Mouse (Mus musculus) megakaryocyte, adult 5-6 weeks (primary cell): Measurements from ENCODE around the gene Ropn1l. TPM values are rescaled to one million over a fixed set of nuclear protein-coding genes. Genes with fewer than 3 reads are reported as not detected.
A peak's percentile ranks its signal among the peaks of the same experiment; 100 is the strongest.

Source experiments
- ATAC-seq: 2 replicates; pipeline ENCODE4 v1.8.0; 2016; ENCODE audit warnings: mild to moderate bottlenecking, inconsistent platforms; ENCODE audit not compliant: poor library complexity, severe bottlenecking
- total RNA-seq, 2 experiments: library from RNA; stranded (forward) in 1 of 2; stranded (reverse) in 1 of 2; fragments of 153-499, 151-499 nt in 1 of 2; fragments of 221-1000, 200-1000 nt in 1 of 2; gene quantifications; 2 replicates each; pipeline versions ENCODE4 v1.2.3 to v1.2.4; 2015 to 2017

The Ropn1l gene
- total RNA-seq (2015) (1.3 and 1.4 TPM in 2 replicates), total RNA-seq (2017) (1.2 and 1.5 TPM in 2 replicates)

- peak; percentile 87 for ATAC-seq
Measured at GRCm38 (mm10) chr15:31453098-31453916, at the start of gene Ropn1l. TSS of gene Ropn1l (minus strand) at chr15:31453737.

DNA sequence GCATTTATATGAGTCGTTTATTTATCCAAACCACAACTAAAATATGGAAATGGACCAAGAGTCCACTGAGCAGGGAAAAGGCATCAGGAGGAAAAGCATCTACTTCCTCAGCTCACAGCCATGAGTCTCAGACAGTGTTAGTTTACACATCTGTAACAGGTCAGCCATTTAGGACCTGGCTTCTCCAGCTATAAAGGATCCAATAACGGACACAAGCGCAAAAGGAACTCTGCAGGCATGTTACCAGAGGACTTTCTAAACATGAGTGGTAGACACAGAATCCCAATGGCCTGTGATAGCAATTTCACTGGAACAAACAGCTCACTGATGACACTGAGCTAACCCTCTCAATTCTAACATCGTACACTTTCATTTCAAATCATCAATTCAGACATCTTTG is 49.5 kb upstream of the Ropn1l start:
- no peak for ATAC-seq

GRCm38 (mm10) chr15:31502313-31502712 is 48.8 kb upstream of the Ropn1l start:
- no peak for ATAC-seq

DNA sequence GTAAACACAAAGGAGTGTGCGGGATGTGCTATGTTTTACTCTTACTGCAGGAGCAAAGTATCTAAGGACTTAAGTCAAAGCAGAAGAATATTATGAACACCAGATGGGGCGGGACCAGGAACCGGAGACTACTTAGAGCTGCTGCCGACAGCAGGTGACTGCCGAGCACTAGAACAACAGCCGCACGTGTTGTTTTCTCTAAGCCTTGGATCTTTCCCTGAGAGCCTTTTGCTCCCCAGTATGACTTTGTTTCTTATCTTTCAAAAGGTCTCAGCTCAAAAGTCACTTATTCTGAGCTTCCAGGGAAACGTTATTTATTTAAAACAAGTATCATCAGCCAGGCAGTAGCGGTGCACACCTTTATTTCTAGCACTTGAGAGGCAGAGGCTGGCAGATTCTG is 41.3 kb upstream of the Ropn1l start:
- ATAC-seq, result no peak

- ATAC-seq, result no peak
Measured at GRCm38 (mm10) chr15:31494310-31494709, 40.8 kb upstream of the Ropn1l start.

DNA sequence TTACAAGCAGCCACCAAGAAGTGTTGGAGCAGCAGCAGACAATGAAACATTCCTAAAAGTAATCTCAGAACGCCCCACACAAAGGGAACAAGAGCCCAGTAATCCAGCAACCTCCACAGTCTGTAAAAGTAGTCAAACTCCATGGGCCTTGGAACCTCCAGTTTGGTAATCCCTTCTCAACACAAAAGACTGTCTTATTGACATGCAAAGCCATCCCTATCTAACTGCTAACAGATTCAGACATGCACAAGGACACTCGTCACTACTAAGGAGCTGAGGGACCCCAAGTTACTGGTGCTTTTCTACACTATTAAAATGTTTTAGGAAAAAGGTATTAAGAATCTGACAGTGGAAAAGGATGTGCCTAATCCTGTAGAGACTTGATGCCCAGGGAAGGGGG is 33.9 kb upstream of the Ropn1l start:
- ATAC-seq, result no peak

- ATAC-seq, result no peak
Measured at GRCm38 (mm10) chr15:31476678-31477077, 23.1 kb upstream of the Ropn1l start.

DNA sequence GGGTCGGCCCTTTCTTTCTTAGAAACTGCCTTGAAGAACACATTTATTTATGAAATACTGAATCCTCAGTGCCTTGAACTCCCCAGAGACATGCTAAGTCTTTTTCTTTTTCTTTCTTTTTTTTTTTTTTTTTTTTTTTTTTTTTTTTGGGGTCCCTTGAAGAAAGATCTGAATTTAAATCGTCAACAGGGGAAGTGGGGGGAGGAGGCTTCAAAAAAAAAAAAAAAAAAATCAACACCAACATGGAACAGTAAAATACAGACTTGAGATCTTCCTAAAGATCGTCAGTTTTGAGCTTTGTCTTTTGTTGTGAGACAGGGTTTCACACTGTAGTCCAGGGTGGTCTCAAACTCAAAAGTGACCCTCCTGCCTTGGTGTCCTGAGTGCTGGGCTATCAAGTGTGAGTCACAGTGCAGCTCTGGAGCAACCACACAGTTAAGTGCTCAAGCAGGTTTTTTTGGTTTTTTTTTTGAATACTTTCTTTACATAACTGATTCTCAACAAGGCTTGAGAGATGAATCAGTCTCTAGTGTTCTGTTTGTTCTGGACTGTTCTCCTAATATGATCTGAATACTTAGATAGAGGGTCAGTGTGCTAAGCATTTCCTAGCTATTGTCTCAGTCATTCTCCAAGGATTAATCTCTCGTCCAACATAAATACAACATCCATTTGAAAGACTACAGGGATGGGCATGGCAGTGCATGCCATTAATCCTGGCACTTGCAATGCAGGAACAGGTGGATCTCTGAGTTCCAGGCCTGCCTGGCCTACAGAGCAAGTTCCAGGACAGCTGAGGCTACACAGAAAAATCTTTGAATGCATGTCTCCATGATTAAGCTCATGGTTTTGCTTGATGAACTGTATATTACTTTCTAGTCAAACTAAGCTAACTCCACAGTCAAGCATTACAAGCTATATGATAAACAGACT is 19.4 kb upstream of the Ropn1l start:
- no peak for ATAC-seq

- ATAC-seq, result no peak
Measured at GRCm38 (mm10) chr15:31471529-31471928, 18.0 kb upstream of the Ropn1l start.

DNA sequence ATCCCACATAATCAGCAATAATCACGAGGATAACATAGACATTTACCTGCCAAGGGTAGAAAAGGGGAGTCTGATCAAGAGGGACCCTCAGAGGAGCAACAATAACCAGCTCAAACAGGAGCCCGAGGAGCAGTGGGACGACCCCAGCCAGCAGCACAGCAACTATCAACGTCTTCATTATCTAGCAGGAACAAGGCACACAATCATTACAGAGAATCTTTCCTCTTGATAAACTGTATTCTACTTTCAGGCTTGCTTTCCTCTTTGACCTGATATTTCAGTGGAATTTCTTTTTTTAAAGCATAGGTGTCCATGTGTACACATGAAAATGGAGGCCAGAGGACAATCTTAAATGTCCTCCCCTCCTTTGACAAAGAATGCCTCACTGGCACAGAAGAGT is 16.0 kb upstream of the Ropn1l start:
- no peak for ATAC-seq

- ATAC-seq, result no peak
Measured at GRCm38 (mm10) chr15:31468806-31469205, 15.3 kb upstream of the Ropn1l start.

DNA sequence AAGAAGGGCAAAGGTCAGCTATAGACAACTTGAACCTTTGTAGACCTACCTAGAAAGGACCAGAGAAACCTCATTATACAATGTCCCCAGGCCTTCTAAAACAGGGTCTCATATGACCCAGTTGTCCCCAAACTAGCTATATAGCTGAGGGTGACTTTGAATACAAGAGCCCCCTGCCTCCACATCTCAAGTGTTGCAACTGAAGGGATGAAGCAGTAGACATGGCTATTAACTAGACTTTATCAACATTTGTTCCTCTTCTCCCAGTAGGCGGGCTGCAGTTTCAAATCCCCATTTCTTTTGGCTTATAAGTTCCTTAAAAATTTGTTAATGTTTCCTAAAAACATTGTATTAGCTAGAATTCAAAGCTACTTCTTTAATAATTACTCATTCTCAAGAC is 13.2 kb upstream of the Ropn1l start:
- peak; percentile 94 for ATAC-seq

GRCm38 (mm10) chr15:31466295-31466694 is 12.8 kb upstream of the Ropn1l start:
- ATAC-seq, result peak; percentile 60

- no peak for ATAC-seq
Measured at GRCm38 (mm10) chr15:31465806-31466205, 12.3 kb upstream of the Ropn1l start.

DNA sequence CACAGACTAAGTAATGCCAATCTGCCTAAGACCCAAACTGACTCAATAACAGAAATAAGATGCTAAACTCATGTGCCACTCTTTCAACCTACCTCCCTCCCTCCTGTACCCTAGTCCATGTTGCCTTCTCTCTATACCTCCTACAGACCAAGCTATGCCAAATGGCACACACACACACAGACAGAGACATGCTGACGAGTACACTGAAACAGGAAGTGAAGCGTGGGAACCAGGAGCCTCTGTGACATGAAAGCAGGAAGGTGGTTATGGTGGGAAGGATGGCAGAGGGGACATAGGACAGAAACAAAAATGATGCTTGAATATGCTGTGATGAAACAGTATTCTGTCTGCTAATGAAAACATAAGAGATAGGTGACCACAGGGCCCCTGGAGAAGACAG is 7.0 kb upstream of the Ropn1l start:
- peak; percentile 75 for ATAC-seq

DNA sequence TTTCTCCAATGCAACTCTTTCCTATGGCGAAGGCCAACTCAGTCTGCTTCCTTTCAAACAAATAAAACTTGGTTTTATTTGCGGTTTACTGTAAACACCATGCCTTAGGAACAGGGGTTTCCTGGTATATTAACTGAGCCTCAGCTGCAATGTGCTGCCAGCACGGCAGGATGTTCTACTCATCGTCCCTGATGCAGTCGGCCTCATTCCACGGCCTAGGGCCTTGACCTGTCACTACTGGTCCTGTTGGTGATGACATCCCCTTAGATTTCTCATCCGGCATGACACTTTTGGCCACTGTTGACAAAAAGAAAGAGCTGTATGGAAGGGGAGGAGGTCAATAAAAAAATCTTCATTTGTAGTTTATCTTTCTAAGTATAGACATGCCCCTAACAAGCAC is 4.5 kb upstream of the Ropn1l start:
- no peak for ATAC-seq

GRCm38 (mm10) chr15:31456381-31456780 is 2.8 kb upstream of the Ropn1l start:
- no peak for ATAC-seq

DNA sequence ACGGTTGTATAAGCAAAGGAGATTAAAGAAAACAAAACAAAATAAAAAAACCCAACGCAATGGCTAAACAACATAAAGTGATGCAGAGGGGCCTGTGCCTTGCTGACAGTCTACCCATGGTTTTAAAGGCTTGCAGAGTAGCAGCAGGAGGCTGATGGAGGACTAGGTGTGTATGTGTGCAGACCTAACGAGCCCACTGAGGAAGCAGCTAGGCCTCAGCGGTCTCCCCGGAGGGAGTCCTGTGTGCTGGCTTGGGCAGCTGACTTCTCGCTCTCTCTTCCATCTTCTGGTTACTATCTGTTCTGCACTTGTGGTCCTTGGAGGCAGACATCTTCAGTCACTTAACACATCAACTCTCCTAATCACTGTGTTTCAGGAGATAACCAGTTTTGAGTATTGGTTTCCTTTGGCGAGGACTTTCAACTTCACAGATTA is 1.3 kb upstream of the Ropn1l start:
- no peak for ATAC-seq

- no peak for ATAC-seq
Measured at GRCm38 (mm10) chr15:31454096-31454860, 741 bp upstream of the Ropn1l start.

GRCm38 (mm10) chr15:31452336-31453097 is 1.0 kb downstream of the Ropn1l start:
- ATAC-seq, result no peak
